Mouse (Mus musculus): ENCODE data around the gene Lamc1. TPM values are rescaled to one million over a fixed set of nuclear protein-coding genes. Genes with fewer than 3 reads are reported as not detected.
A peak's percentile ranks its signal among the peaks of the same experiment; 100 is the strongest.

The Lamc1 gene
- total and polyA plus RNA-seq, 2 experiments from 2014 or later = 62.8 to 186 TPM

DNA sequence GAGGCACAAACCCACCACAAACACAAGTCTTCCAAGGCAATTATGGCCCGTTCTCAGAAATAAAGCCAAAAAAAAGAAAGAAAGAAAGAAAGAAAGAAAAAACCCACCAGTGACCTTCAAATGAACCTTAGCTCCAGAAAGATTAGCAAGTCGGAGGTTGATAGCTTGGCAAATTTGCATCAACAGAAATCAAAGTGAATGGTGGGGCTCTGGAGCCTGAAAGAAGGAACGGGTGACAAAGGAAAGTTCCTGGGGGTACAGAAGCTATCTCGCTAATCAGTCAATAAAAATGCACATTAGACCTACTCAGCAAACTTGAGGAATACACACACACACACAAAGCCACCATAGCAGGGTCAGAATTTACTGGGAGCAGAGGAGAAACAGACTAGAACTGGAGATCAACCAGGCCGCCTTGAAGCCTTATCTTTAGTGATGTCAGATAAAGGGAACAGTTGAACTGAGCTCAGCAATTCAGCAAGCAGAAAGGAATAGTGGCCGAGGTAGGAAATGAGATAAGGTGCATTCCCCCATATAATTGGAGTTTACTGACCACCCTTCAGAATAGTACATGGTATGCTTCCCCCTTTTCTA is 11.9 kb downstream of the Lamc1 start:
- H3K4me3 ChIP-seq (ENCODE audit: low read depth, low read length) = no peak overlapping the region
- no peaks in the 10 kb centered on the region for H3K9me3 ChIP-seq (replicated peaks; ENCODE audit: control insufficient read depth, low read length)
- no peaks in the 10 kb centered on the region for H3K36me3 ChIP-seq (replicated peaks; ENCODE audit: control insufficient read depth, insufficient read depth, low read length)
- no peaks in the 10 kb centered on the region for H3K27me3 ChIP-seq (ENCODE audit: control insufficient read depth, insufficient read depth, low read length)
- H3K4me1 ChIP-seq (ENCODE audit: control insufficient read depth, insufficient read depth) = peaks cover 69% of the 10 kb centered on the region
- H3K4me2 ChIP-seq (ENCODE audit: low read depth, low read length) = peak overlapping the region; percentile 19
- no peak for TF ChIP-seq CTCF (IDR thresholded peaks at IDR 0.05; ENCODE audit: low read depth)
- 19% methylated on average over 6 of the region's 6 CpGs for WGBS
- no peak for DNase-seq (ENCODE audit: low spot score)
- ATAC-seq (ENCODE audit: insufficient read depth, low read depth) = no peak
- peak overlapping the region; percentile 76 for H3K27ac ChIP-seq (ENCODE audit: low read depth)
- H3K9ac ChIP-seq (replicated peaks; ENCODE audit: low read depth, low read length) = peak overlapping the region; percentile 35; the same call in 1 of the 2 replicates

DNA sequence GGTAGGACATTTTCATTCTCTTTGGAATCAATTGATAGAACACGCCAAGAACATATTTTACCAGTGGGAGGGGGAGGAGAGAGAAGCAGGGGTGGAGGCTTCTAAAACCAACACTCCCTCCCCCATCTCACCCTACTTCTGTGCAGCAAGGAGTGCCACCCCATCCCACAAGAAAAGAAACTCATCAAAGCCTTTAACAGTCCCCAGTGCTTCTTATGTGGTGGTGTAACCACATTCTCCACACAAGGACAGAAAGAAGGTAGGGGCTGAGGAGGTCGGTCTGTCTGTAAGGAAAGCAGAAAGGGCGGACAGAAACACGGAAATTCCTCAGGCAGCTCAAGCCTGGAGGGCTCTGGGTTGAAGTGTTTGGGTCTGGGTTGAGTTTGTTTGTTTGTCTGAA is 12.5 kb downstream of the Lamc1 start:
- peak overlapping the region; percentile 19 for H3K4me2 ChIP-seq (ENCODE audit: low read depth, low read length)
- H3K27me3 ChIP-seq (ENCODE audit: control insufficient read depth, insufficient read depth, low read length) = no peaks in the 10 kb centered on the region
- peak overlapping the region; percentile 76 for H3K27ac ChIP-seq (ENCODE audit: low read depth)
- TF ChIP-seq EP300 (IDR thresholded peaks at IDR 0.05; ENCODE audit: low read depth) (no peak), CTCF (IDR thresholded peaks at IDR 0.05; ENCODE audit: low read depth) (no peak)
- H3K4me3 ChIP-seq (ENCODE audit: low read depth, low read length) = no peak overlapping the region
- peaks cover 65% of the 10 kb centered on the region for H3K4me1 ChIP-seq (ENCODE audit: control insufficient read depth, insufficient read depth)
- WGBS = 34% methylated on average over 4 of the region's 4 CpGs
- peak overlapping the region; percentile 35; the same call in 1 of the 2 replicates for H3K9ac ChIP-seq (replicated peaks; ENCODE audit: low read depth, low read length)
- no peaks in the 10 kb centered on the region for H3K36me3 ChIP-seq (replicated peaks; ENCODE audit: control insufficient read depth, insufficient read depth, low read length)
- ATAC-seq (ENCODE audit: insufficient read depth, low read depth) = no peak
- no peaks in the 10 kb centered on the region for H3K9me3 ChIP-seq (replicated peaks; ENCODE audit: control insufficient read depth, low read length)
- DNase-seq (ENCODE audit: low spot score) = no peak

DNA sequence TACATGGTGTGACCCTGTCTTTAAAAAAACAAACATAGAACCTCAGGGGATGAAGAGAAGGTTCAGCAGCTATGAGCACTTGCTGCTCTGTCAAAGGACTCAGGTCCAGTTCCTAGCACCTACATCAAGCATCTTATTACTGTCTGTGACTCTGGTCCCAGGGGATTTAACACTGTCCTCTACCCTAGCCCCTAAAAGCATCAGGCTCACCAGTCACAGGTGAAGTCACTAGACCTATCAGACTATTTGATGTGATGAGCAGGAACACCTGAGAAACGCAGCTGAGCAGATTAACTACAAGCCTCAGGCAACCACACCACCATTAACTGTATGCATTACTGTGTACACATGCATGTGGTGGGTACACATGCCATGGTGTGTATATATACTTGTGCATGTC is 13.8 kb downstream of the Lamc1 start:
- DNase-seq (ENCODE audit: low spot score) (no peak), ATAC-seq (ENCODE audit: insufficient read depth, low read depth) (no peak)
- Histone ChIP-seq H3K9ac (replicated peaks; ENCODE audit: low read depth, low read length) (no peak overlapping the region), H3K4me1 (ENCODE audit: control insufficient read depth, insufficient read depth) (peaks cover 65% of the 10 kb centered on the region), H3K36me3 (replicated peaks; ENCODE audit: control insufficient read depth, insufficient read depth, low read length) (no peaks in the 10 kb centered on the region), H3K4me2 (ENCODE audit: low read depth, low read length) (no peak overlapping the region), H3K9me3 (replicated peaks; ENCODE audit: control insufficient read depth, low read length) (no peaks in the 10 kb centered on the region), H3K27me3 (ENCODE audit: control insufficient read depth, insufficient read depth, low read length) (no peaks in the 10 kb centered on the region), H3K4me3 (ENCODE audit: low read depth, low read length) (no peak overlapping the region), H3K27ac (ENCODE audit: low read depth) (no peak overlapping the region)
- 90% methylated on average over 1 of the region's 1 CpGs for WGBS
- TF ChIP-seq CTCF (IDR thresholded peaks at IDR 0.05; ENCODE audit: low read depth) = no peak
- no peak for TF ChIP-seq EP300 (IDR thresholded peaks at IDR 0.05; ENCODE audit: low read depth)

DNA sequence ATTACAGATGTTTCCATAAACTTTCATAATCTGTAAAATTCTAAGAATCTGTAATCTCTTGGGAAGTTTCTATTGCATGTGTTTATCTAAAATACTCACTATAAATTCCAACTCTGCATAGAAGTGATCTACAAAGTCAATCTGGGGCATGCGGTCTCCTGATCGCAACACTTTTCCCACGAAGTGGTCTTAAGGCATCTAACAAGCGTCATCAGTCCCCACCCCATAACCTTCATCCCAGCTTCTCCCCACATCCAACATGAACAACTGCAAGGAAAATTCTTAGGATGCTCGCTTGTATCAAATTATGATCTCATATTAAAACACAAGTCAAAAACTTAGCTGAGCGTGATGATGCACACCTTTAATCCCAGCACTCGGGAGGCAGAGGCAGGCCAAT is 14.3 kb downstream of the Lamc1 start:
- H3K9me3 ChIP-seq (replicated peaks; ENCODE audit: control insufficient read depth, low read length) = no peaks in the 10 kb centered on the region
- H3K27me3 ChIP-seq (ENCODE audit: control insufficient read depth, insufficient read depth, low read length) = no peaks in the 10 kb centered on the region
- peaks cover 62% of the 10 kb centered on the region for H3K4me1 ChIP-seq (ENCODE audit: control insufficient read depth, insufficient read depth)
- no peak overlapping the region for H3K4me2 ChIP-seq (ENCODE audit: low read depth, low read length)
- no peak for DNase-seq (ENCODE audit: low spot score)
- no peaks in the 10 kb centered on the region for H3K36me3 ChIP-seq (replicated peaks; ENCODE audit: control insufficient read depth, insufficient read depth, low read length)
- H3K4me3 ChIP-seq (ENCODE audit: low read depth, low read length) = no peak overlapping the region
- H3K27ac ChIP-seq (ENCODE audit: low read depth) = no peak overlapping the region
- H3K9ac ChIP-seq (replicated peaks; ENCODE audit: low read depth, low read length) = no peak overlapping the region
- no peak for ATAC-seq (ENCODE audit: insufficient read depth, low read depth)
- 80% methylated on average over 7 of the region's 7 CpGs for WGBS
- no peak for TF ChIP-seq CTCF (IDR thresholded peaks at IDR 0.05; ENCODE audit: low read depth)
- TF ChIP-seq EP300 (IDR thresholded peaks at IDR 0.05; ENCODE audit: low read depth) = no peak

DNA sequence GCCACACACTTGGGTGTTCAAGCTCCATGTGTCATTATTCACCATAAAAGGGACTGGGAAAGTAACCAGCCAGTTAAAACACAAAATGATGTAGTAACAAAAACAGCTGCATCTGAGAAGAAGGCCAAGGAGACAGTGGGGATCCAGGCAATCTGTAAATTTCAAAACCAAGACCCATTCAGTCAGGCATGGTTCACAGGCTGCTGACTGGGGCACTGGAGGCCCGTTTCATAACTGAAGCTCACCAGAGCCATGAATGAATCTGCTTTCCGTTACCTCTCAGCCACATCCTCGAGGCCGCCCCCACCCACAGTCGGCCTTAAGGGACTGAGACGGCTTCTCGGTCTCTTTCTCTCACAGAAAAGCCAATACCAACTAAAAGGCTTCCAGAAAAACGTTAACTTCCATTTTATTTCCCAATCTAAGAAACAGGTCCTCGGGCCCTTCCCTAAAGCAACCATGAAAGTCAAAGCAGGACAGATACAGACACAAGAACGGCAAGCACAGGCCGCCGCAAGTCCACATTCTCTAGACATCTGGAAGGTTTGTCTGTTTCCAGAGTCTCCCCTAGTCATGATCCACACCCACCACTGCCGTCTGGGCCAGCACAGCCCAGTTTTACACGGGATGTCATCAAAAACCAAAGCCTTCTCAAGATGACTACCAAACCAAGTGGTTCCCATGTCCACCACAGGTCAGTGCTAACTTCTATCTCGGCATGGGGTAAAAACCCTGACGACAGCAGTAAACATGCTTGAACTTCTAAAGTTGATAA is 14.9 kb downstream of the Lamc1 start:
- Histone ChIP-seq H3K9ac (replicated peaks; ENCODE audit: low read depth, low read length) (no peak overlapping the region), H3K27me3 (ENCODE audit: control insufficient read depth, insufficient read depth, low read length) (no peaks in the 10 kb centered on the region), H3K4me3 (ENCODE audit: low read depth, low read length) (no peak overlapping the region), H3K4me1 (ENCODE audit: control insufficient read depth, insufficient read depth) (peaks cover 57% of the 10 kb centered on the region), H3K9me3 (replicated peaks; ENCODE audit: control insufficient read depth, low read length) (no peaks in the 10 kb centered on the region), H3K4me2 (ENCODE audit: low read depth, low read length) (no peak overlapping the region), H3K27ac (ENCODE audit: low read depth) (peak overlapping the region; percentile 60), H3K36me3 (replicated peaks; ENCODE audit: control insufficient read depth, insufficient read depth, low read length) (no peaks in the 10 kb centered on the region)
- TF ChIP-seq CTCF (IDR thresholded peaks at IDR 0.05; ENCODE audit: low read depth) = no peak
- TF ChIP-seq EP300 (IDR thresholded peaks at IDR 0.05; ENCODE audit: low read depth) = no peak
- WGBS = 49% methylated on average over 16 of the region's 16 CpGs
- DNase-seq (ENCODE audit: low spot score) (no peak), ATAC-seq (ENCODE audit: insufficient read depth, low read depth) (no peak)
